Mouse (Mus musculus) heart, embryonic 14.5 days (tissue): ENCODE measurements at regions not wholly inside any gene's neighbourhood (a gene's known extent, or its start where the extent isn't known, plus 50 kb on each side); places are given as distances from the start of the nearest gene placed in this dataset.

Source experiments
- ATAC-seq: fragments of 200-750 bp; cut with Nextera tagmentation; 2 replicates; pipeline ENCODE4 v1.8.0; 2017; ENCODE audit warnings: low read depth, moderate TSS enrichment; ENCODE audit not compliant: insufficient number of reproducible peaks, insufficient read depth, low FRiP score
- H3K27ac ChIP-seq, 2 experiments: fragments of 200-500 bp in 1 of 2; fragments of 300-500 bp in 1 of 2; sonication (generic) in 1 of 2; replicated peaks in 1 of 2; 2 replicates each; pipeline ENCODE4 v1.5.1; 2012 to 2014; ENCODE audit warnings: low read depth in 2 of 2, low read length in 2 of 2, control low read depth in 1 of 2, mild to moderate bottlenecking in 1 of 2, mixed read lengths in 1 of 2; ENCODE audit not compliant: control insufficient read depth in 1 of 2, insufficient read depth in 1 of 2
- H3K27me3 ChIP-seq: fragments of 300-500 bp; sonication (generic); 2 replicates; pipeline ENCODE4 v1.6.1; 2014; ENCODE audit warnings: mild to moderate bottlenecking, low read length, control low read depth; ENCODE audit not compliant: control insufficient read depth, insufficient read depth
- H3K36me3 ChIP-seq: fragments of 300-500 bp; sonication (generic); 2 replicates; pipeline ENCODE4 v1.6.1; 2014; ENCODE audit warnings: mild to moderate bottlenecking, control low read depth, low read length, mixed read lengths; ENCODE audit not compliant: control insufficient read depth, insufficient read depth
- H3K4me1 ChIP-seq, 2 experiments: fragments of 200-500 bp in 1 of 2; fragments of 300-500 bp in 1 of 2; sonication (generic) in 1 of 2; 2 replicates each; pipeline ENCODE4 v1.6.1; 2012 to 2014; ENCODE audit warnings: low read length in 2 of 2, control low read depth in 1 of 2, mixed read lengths in 1 of 2; ENCODE audit not compliant: control insufficient read depth in 2 of 2, insufficient read depth in 2 of 2
- H3K4me2 ChIP-seq: fragments of 300-500 bp; sonication (generic); 2 replicates; pipeline ENCODE4 v1.6.1; 2014; ENCODE audit warnings: mild to moderate bottlenecking, low read length
- H3K4me3 ChIP-seq, 2 experiments: fragments of 200-500 bp in 1 of 2; fragments of 300-500 bp in 1 of 2; sonication (generic) in 1 of 2; 2 replicates each; pipeline ENCODE4 v1.5.1; 2012 to 2014; ENCODE audit warnings: low read length in 2 of 2, mild to moderate bottlenecking in 2 of 2, control low read depth in 1 of 2, low read depth in 1 of 2, moderate library complexity in 1 of 2; ENCODE audit not compliant: control insufficient read depth in 1 of 2, insufficient read depth in 1 of 2
- H3K9ac ChIP-seq: fragments of 300-500 bp; sonication (generic); 2 replicates; pipeline ENCODE4 v1.6.1; 2014; ENCODE audit warnings: mild to moderate bottlenecking, low read length
- H3K9me3 ChIP-seq: fragments of 300-500 bp; sonication (generic); 2 replicates; pipeline ENCODE4 v1.6.1; 2016; ENCODE audit warnings: low read length, control low read depth; ENCODE audit not compliant: control insufficient read depth
- WGBS: fragments of 180-500 bp; shearing (Covaris S2); extraction: QIAGEN DNeasy Blood & Tissue Kit; methylation state at CpG from one replicate; pipeline ENCODE4 v1.1.7; 2014; 5-methylcytosine and 5-hydroxymethylcytosine counted together

- Histone ChIP-seq H3K4me1 (peaks cover 2 to 3% of the 10 kb centered on the region in 2 experiments; a peak in 2 of 4 replicates), H3K27ac (no peak overlapping the region), H3K9ac (no peak overlapping the region), H3K4me2 (no peak overlapping the region), H3K9me3 (no peaks in the 10 kb centered on the region), H3K36me3 (no peaks in the 10 kb centered on the region), H3K4me3 (no peak overlapping the region), H3K27me3 (no peaks in the 10 kb centered on the region)
- 71% methylated on average over 3 of the region's 3 CpGs for WGBS
- no peak for ATAC-seq
Observed at GRCm38 (mm10) chr2:178692231-178692630, 261.9 kb downstream of the Cdh26 start.

GRCm38 (mm10) chr2:178698648-178699047 lies 268.3 kb downstream of the Cdh26 start:
- ATAC-seq, result no peak
- no peaks in the 10 kb centered on the region for H3K36me3 ChIP-seq
- no peak overlapping the region for H3K27ac ChIP-seq
- no peaks in the 10 kb centered on the region for H3K4me1 ChIP-seq
- no peak overlapping the region for H3K4me3 ChIP-seq
- no peak overlapping the region for H3K9ac ChIP-seq
- no peaks in the 10 kb centered on the region for H3K27me3 ChIP-seq
- no peak overlapping the region for H3K4me2 ChIP-seq
- no peaks in the 10 kb centered on the region for H3K9me3 ChIP-seq
- 73% methylated on average over 13 of the region's 13 CpGs for WGBS

- no peak overlapping the region for H3K4me2 ChIP-seq
- no peaks in the 10 kb centered on the region for H3K4me1 ChIP-seq
- no peak overlapping the region for H3K27ac ChIP-seq
- no peak overlapping the region for H3K9ac ChIP-seq
- no peak overlapping the region for H3K4me3 ChIP-seq
- H3K27me3 ChIP-seq, result no peaks in the 10 kb centered on the region
- no peaks in the 10 kb centered on the region for H3K36me3 ChIP-seq
- no peak for ATAC-seq
- 76% methylated on average over 3 of the region's 3 CpGs for WGBS
- H3K9me3 ChIP-seq, result no peaks in the 10 kb centered on the region
Observed at GRCm38 (mm10) chr2:178700825-178701224, 270.5 kb downstream of the Cdh26 start.

- Histone ChIP-seq H3K36me3 (no peaks in the 10 kb centered on the region), H3K9ac (no peak overlapping the region), H3K9me3 (no peaks in the 10 kb centered on the region), H3K4me3 (no peak overlapping the region), H3K4me1 (no peaks in the 10 kb centered on the region), H3K27ac (no peak overlapping the region), H3K4me2 (no peak overlapping the region), H3K27me3 (no peaks in the 10 kb centered on the region)
- WGBS, result 64% methylated on average over 3 of the region's 3 CpGs
- no peak for ATAC-seq
Observed at GRCm38 (mm10) chr2:178704510-178704909, 274.2 kb downstream of the Cdh26 start.

GRCm38 (mm10) chr2:178708649-178709048 lies 278.3 kb downstream of the Cdh26 start:
- 63% methylated on average over 2 of the region's 2 CpGs for whole genome bisulfite sequencing
- no peak overlapping the region for H3K4me3 ChIP-seq

GRCm38 (mm10) chr2:178709192-178709881 lies 279.0 kb downstream of the Cdh26 start:
- no peak for ATAC-seq
- Histone ChIP-seq H3K4me1 (no peaks in the 10 kb centered on the region), H3K27ac (no peak overlapping the region), H3K9me3 (no peaks in the 10 kb centered on the region), H3K27me3 (no peaks in the 10 kb centered on the region), H3K4me3 (no peak overlapping the region), H3K9ac (no peak overlapping the region), H3K4me2 (no peak overlapping the region), H3K36me3 (no peaks in the 10 kb centered on the region)
- 59% methylated on average over 5 of the region's 5 CpGs for WGBS

More at GRCm38 (mm10) chr2:178708649-178709048, 278.3 kb downstream of the Cdh26 start:
- Histone ChIP-seq H3K4me1 (no peaks in the 10 kb centered on the region), H3K36me3 (no peaks in the 10 kb centered on the region), H3K9ac (no peak overlapping the region), H3K27me3 (no peaks in the 10 kb centered on the region), H3K4me2 (no peak overlapping the region), H3K27ac (no peak overlapping the region), H3K9me3 (no peaks in the 10 kb centered on the region)
- no peak for ATAC-seq

GRCm38 (mm10) chr2:178710001-178710400 lies 279.7 kb downstream of the Cdh26 start:
- Histone ChIP-seq H3K4me1 (no peaks in the 10 kb centered on the region), H3K4me2 (no peak overlapping the region), H3K9me3 (no peaks in the 10 kb centered on the region), H3K36me3 (no peaks in the 10 kb centered on the region), H3K27me3 (no peaks in the 10 kb centered on the region), H3K27ac (no peak overlapping the region), H3K9ac (no peak overlapping the region), H3K4me3 (no peak overlapping the region)
- 90% methylated on average over 3 of the region's 3 CpGs for WGBS
- no peak for ATAC-seq

- no peaks in the 10 kb centered on the region for H3K36me3 ChIP-seq
- no peaks in the 10 kb centered on the region for H3K27me3 ChIP-seq
- WGBS, result 59% methylated on average over 5 of the region's 5 CpGs
- no peaks in the 10 kb centered on the region for H3K9me3 ChIP-seq
- H3K27ac ChIP-seq, result no peak overlapping the region
- H3K9ac ChIP-seq, result no peak overlapping the region
- no peak overlapping the region for H3K4me3 ChIP-seq
- ATAC-seq, result no peak
- H3K4me2 ChIP-seq, result no peak overlapping the region
- no peaks in the 10 kb centered on the region for H3K4me1 ChIP-seq
Observed at GRCm38 (mm10) chr2:178711587-178712080, 281.3 kb downstream of the Cdh26 start.
